Mouse (Mus musculus): ENCODE data around the gene BC003965. TPM values are rescaled to one million over a fixed set of nuclear protein-coding genes. Genes with fewer than 3 reads are reported as not detected.

The BC003965 gene
- 32.1 and 33.0 TPM in 2 replicates for polyA plus RNA-seq (2015; fragmentation: Nextera tagmentation; extraction: Ambion mirVana)

DNA sequence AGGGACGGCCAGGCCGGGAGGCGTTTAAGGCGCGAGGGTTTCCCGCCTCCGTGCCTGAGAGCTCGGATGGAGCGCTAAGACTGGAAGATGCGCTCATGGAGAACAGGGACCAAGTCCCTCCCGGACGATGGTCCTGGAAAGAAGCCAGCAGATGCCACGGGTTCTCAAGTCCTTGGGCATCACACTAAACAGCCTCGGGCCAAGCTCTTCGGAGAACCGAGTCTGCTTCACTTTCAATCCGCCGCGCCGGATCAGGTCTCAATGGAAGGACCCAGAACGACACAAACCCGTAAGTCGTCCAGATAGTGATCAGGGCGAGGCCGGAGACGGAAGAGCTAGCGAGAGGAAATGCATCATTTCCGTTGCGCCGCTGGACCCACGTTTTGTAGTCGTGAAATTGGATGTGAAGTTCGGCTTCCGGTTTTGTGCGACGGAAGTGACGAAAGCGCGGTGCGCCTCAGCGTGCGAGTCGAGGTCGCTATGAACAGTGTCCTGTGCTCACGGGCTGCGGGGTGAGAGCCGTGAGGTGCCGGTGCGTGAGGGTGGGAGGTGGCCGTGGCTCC is at the start of gene BC003965:
Gene BC003965, plus strand, starts transcription at position 426 of the 563 bp plus-strand sequence.
- Histone ChIP-seq H3K9ac (peak within 1 kb of the TSS; percentile 75), H3K27me3 (no peaks in the 10 kb centered on the region), H3K36me3 (no peaks in the 10 kb centered on the region), H3K4me1 (peaks cover 22% of the 10 kb centered on the region), H3K27ac (peak within 1 kb of the TSS; percentile 92), H3K4me2 (peak within 1 kb of the TSS; percentile 84), H3K9me3 (no peaks in the 10 kb centered on the region), H3K4me3 (peak within 1 kb of the TSS; percentile 69)
- WGBS, result under 1% methylated on average over 50 of the region's 50 CpGs
- ATAC-seq (ENCODE audit: borderline replicate concordance, extremely low read depth, low FRiP score, low TSS enrichment), result peak; percentile 82

DNA sequence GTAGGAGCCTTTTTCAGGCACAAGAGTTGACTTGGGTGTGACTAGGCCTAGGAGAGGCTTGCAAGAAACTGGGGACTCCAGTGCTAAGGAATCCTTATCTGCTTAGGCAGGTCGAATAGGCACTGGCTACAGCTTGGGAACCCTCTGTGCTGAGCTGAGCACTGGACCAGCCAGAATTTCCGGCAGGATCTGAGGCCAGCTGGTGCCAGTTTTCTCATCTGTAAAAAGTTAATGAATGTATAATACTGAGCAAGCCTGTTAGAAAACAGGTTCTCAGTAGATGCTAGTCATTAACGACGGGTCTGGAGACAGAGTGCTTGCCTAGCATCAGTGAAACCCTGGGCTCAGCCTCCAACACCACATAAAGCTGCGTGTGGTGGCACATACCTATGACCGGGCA is 48.7 kb upstream of the BC003965 start:
- Histone ChIP-seq H3K27ac (no peak overlapping the region), H3K27me3 (no peaks in the 10 kb centered on the region), H3K4me3 (no peak overlapping the region), H3K9ac (no peak overlapping the region), H3K4me1 (peaks cover 14% of the 10 kb centered on the region), H3K36me3 (0 out of 2 replicates have a peak, but pooled peaks cover 3% of the 10 kb centered on the region), H3K9me3 (no peaks in the 10 kb centered on the region), H3K4me2 (no peak overlapping the region)
- 83% methylated on average over 6 of the region's 6 CpGs for WGBS
- no peak for ATAC-seq (ENCODE audit: borderline replicate concordance, extremely low read depth, low FRiP score, low TSS enrichment)

DNA sequence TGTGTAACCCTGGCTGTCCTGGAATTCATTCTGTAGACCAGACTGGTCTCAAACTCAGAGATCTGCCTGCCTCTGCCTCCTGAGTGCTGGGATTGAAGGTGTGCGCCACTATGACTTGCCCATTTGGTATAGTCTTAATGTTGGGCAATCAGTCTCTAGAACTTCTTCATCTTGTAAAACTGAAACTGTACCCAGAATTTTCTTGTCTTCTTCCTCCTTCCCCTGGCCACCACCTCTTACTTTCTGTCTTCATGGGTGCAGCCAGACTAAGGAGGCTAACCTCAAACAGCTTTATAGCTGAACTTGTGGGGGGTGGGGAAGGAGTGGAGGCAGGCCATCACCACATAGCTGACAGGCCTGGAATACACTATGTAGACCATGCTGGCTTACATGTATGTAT is 45.6 kb upstream of the BC003965 start:
- Histone ChIP-seq H3K4me2 (no peak overlapping the region), H3K36me3 (0 out of 2 replicates have a peak, but pooled peaks cover 3% of the 10 kb centered on the region), H3K4me1 (peaks cover 14% of the 10 kb centered on the region), H3K4me3 (no peak overlapping the region), H3K9ac (no peak overlapping the region), H3K27me3 (no peaks in the 10 kb centered on the region), H3K9me3 (no peaks in the 10 kb centered on the region), H3K27ac (no peak overlapping the region)
- no peak for ATAC-seq (ENCODE audit: borderline replicate concordance, extremely low read depth, low FRiP score, low TSS enrichment)
- 89% methylated on average over 1 of the region's 1 CpGs for WGBS

- no peaks in the 10 kb centered on the region for H3K9me3 ChIP-seq
- no peak for ATAC-seq (ENCODE audit: borderline replicate concordance, extremely low read depth, low FRiP score, low TSS enrichment)
- H3K9ac ChIP-seq, result no peak overlapping the region
- 0 out of 2 replicates have a peak, but pooled peaks cover 4% of the 10 kb centered on the region for H3K4me1 ChIP-seq
- no peak overlapping the region for H3K27ac ChIP-seq
- H3K4me2 ChIP-seq, result no peak overlapping the region
- 54% methylated on average over 4 of the region's 4 CpGs for WGBS
- 0 out of 2 replicates have a peak, but pooled peaks cover 3% of the 10 kb centered on the region for H3K36me3 ChIP-seq
- no peaks in the 10 kb centered on the region for H3K27me3 ChIP-seq
- no peak overlapping the region for H3K4me3 ChIP-seq
Observed at GRCm38 (mm10) chr17:25139960-25140359, 44.4 kb upstream of the BC003965 start.

- no peaks in the 10 kb centered on the region for H3K4me1 ChIP-seq
- H3K36me3 ChIP-seq, result peaks cover 21% of the 10 kb centered on the region; the same call in 1 of the 2 replicates
- no peak within 1 kb of the TSS for H3K9ac ChIP-seq
- no peak for ATAC-seq (ENCODE audit: borderline replicate concordance, extremely low read depth, low FRiP score, low TSS enrichment)
- no peak within 1 kb of the TSS for H3K4me3 ChIP-seq
- WGBS, result 90% methylated on average over 1 of the region's 1 CpGs
- no peaks in the 10 kb centered on the region for H3K9me3 ChIP-seq
- no peak within 1 kb of the TSS for H3K4me2 ChIP-seq
- H3K27me3 ChIP-seq, result no peaks in the 10 kb centered on the region
- no peak within 1 kb of the TSS for H3K27ac ChIP-seq
Observed at GRCm38 (mm10) chr17:25162161-25162560, 22.2 kb upstream of the BC003965 start, which contains the start of gene Ccdc154. Ccdc154 (plus strand) TSS chr17:25162461.

DNA sequence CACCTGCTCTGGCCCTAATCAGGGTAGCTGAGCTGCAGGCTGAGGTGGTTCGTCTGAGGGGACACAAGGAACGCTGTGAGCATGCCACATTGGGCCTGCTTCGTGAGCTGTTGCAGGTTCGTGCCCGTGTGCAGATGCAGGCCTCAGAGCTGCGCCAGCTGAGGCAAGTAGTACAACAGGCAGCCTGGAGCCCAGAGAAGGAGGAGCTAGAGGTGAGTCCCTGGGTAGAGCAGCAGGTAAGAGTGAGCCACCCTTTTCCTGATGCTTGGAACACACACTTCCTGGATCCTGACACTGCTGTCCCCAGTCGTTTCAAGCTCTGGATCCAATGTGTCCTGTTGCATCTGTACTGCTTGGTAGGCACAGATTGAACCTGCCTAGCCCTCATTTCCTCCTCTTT is 21.0 kb upstream of the BC003965 start:
- peaks cover 15% of the 10 kb centered on the region; the same call in 1 of the 2 replicates for H3K36me3 ChIP-seq
- no peak overlapping the region for H3K4me3 ChIP-seq
- H3K27me3 ChIP-seq, result no peaks in the 10 kb centered on the region
- H3K9me3 ChIP-seq, result no peaks in the 10 kb centered on the region
- ATAC-seq (ENCODE audit: borderline replicate concordance, extremely low read depth, low FRiP score, low TSS enrichment), result no peak
- 77% methylated on average over 7 of the region's 7 CpGs for WGBS
- H3K9ac ChIP-seq, result no peak overlapping the region
- no peaks in the 10 kb centered on the region for H3K4me1 ChIP-seq
- H3K4me2 ChIP-seq, result no peak overlapping the region
- no peak overlapping the region for H3K27ac ChIP-seq

- WGBS, result 85% methylated on average over 3 of the region's 3 CpGs
- no peak for ATAC-seq (ENCODE audit: borderline replicate concordance, extremely low read depth, low FRiP score, low TSS enrichment)
- Histone ChIP-seq H3K9ac (no peak overlapping the region), H3K4me1 (no peaks in the 10 kb centered on the region), H3K4me3 (no peak overlapping the region), H3K36me3 (peaks cover 10% of the 10 kb centered on the region; the same call in 1 of the 2 replicates), H3K9me3 (no peaks in the 10 kb centered on the region), H3K27ac (no peak overlapping the region), H3K4me2 (no peak overlapping the region), H3K27me3 (no peaks in the 10 kb centered on the region)
Observed at GRCm38 (mm10) chr17:25164770-25165169, 19.6 kb upstream of the BC003965 start.

GRCm38 (mm10) chr17:25165970-25166671 is 18.2 kb upstream of the BC003965 start:
- WGBS, result 35% methylated on average over 6 of the region's 6 CpGs
- Histone ChIP-seq H3K9me3 (no peaks in the 10 kb centered on the region), H3K4me2 (no peak overlapping the region), H3K36me3 (no peaks in the 10 kb centered on the region; the same call in 1 of the 2 replicates), H3K27ac (no peak overlapping the region), H3K4me3 (no peak overlapping the region), H3K27me3 (no peaks in the 10 kb centered on the region), H3K9ac (no peak overlapping the region), H3K4me1 (no peaks in the 10 kb centered on the region)
- ATAC-seq (ENCODE audit: borderline replicate concordance, extremely low read depth, low FRiP score, low TSS enrichment), result no peak

DNA sequence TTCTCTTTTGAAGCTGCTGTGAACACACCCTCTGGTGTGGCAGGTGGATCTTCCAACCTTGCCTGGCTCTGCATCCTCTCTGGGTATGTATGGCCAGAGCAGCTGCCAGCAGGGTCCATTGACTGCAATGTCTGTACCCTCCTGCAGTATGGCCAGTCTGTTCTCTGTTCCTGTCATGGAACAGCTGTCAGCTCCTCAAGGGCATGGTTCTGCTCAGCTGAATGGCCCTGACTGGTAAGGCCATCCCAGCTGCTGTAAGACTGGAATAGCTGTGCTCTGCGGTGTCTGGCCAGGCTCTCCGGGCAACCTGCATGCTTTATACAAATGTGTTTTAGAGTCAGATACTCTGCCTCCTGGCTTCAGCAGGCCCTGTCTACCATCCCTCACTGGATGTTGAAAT is 14.6 kb upstream of the BC003965 start:
- Histone ChIP-seq H3K27ac (no peak overlapping the region), H3K27me3 (no peaks in the 10 kb centered on the region), H3K4me1 (no peaks in the 10 kb centered on the region), H3K36me3 (no peaks in the 10 kb centered on the region), H3K9me3 (no peaks in the 10 kb centered on the region), H3K9ac (no peak overlapping the region), H3K4me2 (no peak overlapping the region), H3K4me3 (no peak overlapping the region)
- ATAC-seq (ENCODE audit: borderline replicate concordance, extremely low read depth, low FRiP score, low TSS enrichment), result no peak
- 93% methylated on average over 2 of the region's 2 CpGs for WGBS

DNA sequence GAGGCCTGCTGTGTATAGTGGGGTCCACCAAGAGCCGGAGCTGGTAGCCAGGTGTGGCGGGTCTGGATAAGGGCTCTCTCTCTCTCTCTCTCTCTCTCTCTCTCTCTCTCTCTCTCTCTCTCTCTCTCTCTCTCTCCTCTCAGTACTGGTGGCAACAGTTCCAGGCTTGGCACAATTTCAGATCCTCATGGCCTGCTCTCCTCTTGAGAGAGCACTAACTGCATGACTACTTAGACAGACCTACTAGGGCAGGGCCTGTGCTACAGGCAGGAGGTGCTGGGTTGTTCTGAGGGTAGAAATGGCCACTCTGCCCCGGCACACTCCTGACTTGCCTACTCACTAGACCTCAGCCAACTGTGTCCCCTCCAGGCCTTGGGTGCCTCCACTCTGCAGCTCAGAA is 11.8 kb upstream of the BC003965 start:
- no peak overlapping the region for H3K4me2 ChIP-seq
- no peak for ATAC-seq (ENCODE audit: borderline replicate concordance, extremely low read depth, low FRiP score, low TSS enrichment)
- no peaks in the 10 kb centered on the region for H3K27me3 ChIP-seq

GRCm38 (mm10) chr17:25175411-25175810 is 8.9 kb upstream of the BC003965 start, which contains the start of gene Gm38655:
Gm38655 (minus strand) TSS chr17:25175471.
- H3K4me2 ChIP-seq, result peak within 1 kb of the TSS; percentile 41
- no peak within 1 kb of the TSS for H3K9ac ChIP-seq
- no peaks in the 10 kb centered on the region for H3K27me3 ChIP-seq
- 47% methylated on average over 9 of the region's 9 CpGs for WGBS
- H3K36me3 ChIP-seq, result no peaks in the 10 kb centered on the region
- H3K9me3 ChIP-seq, result no peaks in the 10 kb centered on the region
- H3K4me1 ChIP-seq, result peaks cover 16% of the 10 kb centered on the region
- peak; percentile 78 for ATAC-seq (ENCODE audit: borderline replicate concordance, extremely low read depth, low FRiP score, low TSS enrichment)
- 0 out of 2 replicates have a peak within 1 kb of the TSS, but pooled peaks have one; percentile 10 for H3K4me3 ChIP-seq
- peak within 1 kb of the TSS; percentile 88 for H3K27ac ChIP-seq

More for the DNA sequence above, 11.8 kb upstream of the BC003965 start:
- 71% methylated on average over 3 of the region's 3 CpGs for WGBS
- H3K36me3 ChIP-seq, result no peaks in the 10 kb centered on the region
- H3K4me1 ChIP-seq, result peaks cover 16% of the 10 kb centered on the region
- no peak overlapping the region for H3K9ac ChIP-seq
- H3K4me3 ChIP-seq, result no peak overlapping the region
- no peaks in the 10 kb centered on the region for H3K9me3 ChIP-seq
- H3K27ac ChIP-seq, result 0 out of 2 replicates have a peak overlapping the region, but pooled peaks have one; percentile 41

- Histone ChIP-seq H3K27me3 (no peaks in the 10 kb centered on the region), H3K27ac (no peak overlapping the region), H3K9ac (0 out of 2 replicates have a peak overlapping the region, but pooled peaks have one; percentile 75), H3K36me3 (no peaks in the 10 kb centered on the region), H3K4me3 (peak overlapping the region; percentile 69), H3K9me3 (no peaks in the 10 kb centered on the region), H3K4me2 (peak overlapping the region; percentile 84), H3K4me1 (peaks cover 19% of the 10 kb centered on the region)
- no peak for ATAC-seq (ENCODE audit: borderline replicate concordance, extremely low read depth, low FRiP score, low TSS enrichment)
Observed at GRCm38 (mm10) chr17:25183232-25183631, 1.1 kb upstream of the BC003965 start.

All from lung, embryonic 15.5 days (tissue).